Mouse (Mus musculus): ENCODE results near the gene Sltm. TPM values are rescaled to one million over a fixed set of nuclear protein-coding genes. Genes with fewer than 3 reads are reported as not detected.

Gene Sltm
- polyA plus RNA-seq, 1 experiment from 2014 or later = 16.1 TPM

- Histone ChIP-seq H3K36me3 (ENCODE audit: control insufficient read depth, insufficient read depth) (no peaks in the 10 kb centered on the region), H3K9ac (ENCODE audit: low read depth, low read length) (no peak overlapping the region), H3K27me3 (ENCODE audit: control insufficient read depth, insufficient read depth, low read depth, low read length) (no peaks in the 10 kb centered on the region), H3K4me3 (ENCODE audit: low read depth, low read length) (no peak overlapping the region), H3K27ac (ENCODE audit: low read length) (peak overlapping the region; percentile 45; the same call in 1 of the 2 replicates), H3K4me1 (ENCODE audit: control insufficient read depth, low read depth, low read length) (peaks cover 2% of the 10 kb centered on the region; the same call in 1 of the 2 replicates), H3K9me3 (replicated peaks; ENCODE audit: control insufficient read depth, low read length) (no peaks in the 10 kb centered on the region), H3K4me2 (ENCODE audit: low read depth, low read length) (no peak overlapping the region)
- WGBS (ENCODE audit: insufficient replicate concordance) = 55% methylated on average over 4 of the region's 4 CpGs
- peak; percentile 64 for ATAC-seq (ENCODE audit: low read depth)
These were observed 32.5 kb upstream of the Sltm start for GRCm38 (mm10) chr9:70509906-70510525.

- no peak overlapping the region for H3K4me2 ChIP-seq (ENCODE audit: low read depth, low read length)
- peak; percentile 43 for ATAC-seq (ENCODE audit: low read depth)
- H3K4me1 ChIP-seq (ENCODE audit: control insufficient read depth, low read depth, low read length) = peaks cover 2% of the 10 kb centered on the region; the same call in 1 of the 2 replicates
- H3K9ac ChIP-seq (ENCODE audit: low read depth, low read length) = no peak overlapping the region
- H3K9me3 ChIP-seq (replicated peaks; ENCODE audit: control insufficient read depth, low read length) = no peaks in the 10 kb centered on the region
- H3K36me3 ChIP-seq (ENCODE audit: control insufficient read depth, insufficient read depth) = no peaks in the 10 kb centered on the region
- WGBS (ENCODE audit: insufficient replicate concordance) = 42% methylated on average over 10 of the region's 10 CpGs
- H3K27me3 ChIP-seq (ENCODE audit: control insufficient read depth, insufficient read depth, low read depth, low read length) = no peaks in the 10 kb centered on the region
- H3K4me3 ChIP-seq (ENCODE audit: low read depth, low read length) = no peak overlapping the region
- no peak overlapping the region for H3K27ac ChIP-seq (ENCODE audit: low read length)
These were observed 31.5 kb upstream of the Sltm start for GRCm38 (mm10) chr9:70510998-70511583.

- 60% methylated on average over 7 of the region's 7 CpGs for WGBS (ENCODE audit: insufficient replicate concordance)
- no peak for ATAC-seq (ENCODE audit: low read depth)
- Histone ChIP-seq H3K27ac (ENCODE audit: low read length) (no peak overlapping the region), H3K4me3 (ENCODE audit: low read depth, low read length) (no peak overlapping the region), H3K4me1 (ENCODE audit: control insufficient read depth, low read depth, low read length) (peaks cover 2% of the 10 kb centered on the region; the same call in 1 of the 2 replicates), H3K36me3 (ENCODE audit: control insufficient read depth, insufficient read depth) (no peaks in the 10 kb centered on the region), H3K4me2 (ENCODE audit: low read depth, low read length) (no peak overlapping the region), H3K9ac (ENCODE audit: low read depth, low read length) (no peak overlapping the region), H3K27me3 (ENCODE audit: control insufficient read depth, insufficient read depth, low read depth, low read length) (no peaks in the 10 kb centered on the region), H3K9me3 (replicated peaks; ENCODE audit: control insufficient read depth, low read length) (no peaks in the 10 kb centered on the region)
These were observed 30.9 kb upstream of the Sltm start for GRCm38 (mm10) chr9:70511681-70512080.

- Histone ChIP-seq H3K9ac (ENCODE audit: low read depth, low read length) (no peak overlapping the region), H3K4me3 (ENCODE audit: low read depth, low read length) (no peak overlapping the region), H3K9me3 (replicated peaks; ENCODE audit: control insufficient read depth, low read length) (no peaks in the 10 kb centered on the region), H3K4me1 (ENCODE audit: control insufficient read depth, low read depth, low read length) (no peaks in the 10 kb centered on the region), H3K27me3 (ENCODE audit: control insufficient read depth, insufficient read depth, low read depth, low read length) (no peaks in the 10 kb centered on the region), H3K36me3 (ENCODE audit: control insufficient read depth, insufficient read depth) (no peaks in the 10 kb centered on the region), H3K4me2 (ENCODE audit: low read depth, low read length) (no peak overlapping the region), H3K27ac (ENCODE audit: low read length) (no peak overlapping the region)
- 49% methylated on average over 3 of the region's 3 CpGs for WGBS (ENCODE audit: insufficient replicate concordance)
- no peak for ATAC-seq (ENCODE audit: low read depth)
These were observed 21.9 kb upstream of the Sltm start for GRCm38 (mm10) chr9:70520651-70521050.

GRCm38 (mm10) chr9:70523813-70524212 is 18.7 kb upstream of the Sltm start:
- H3K4me1 ChIP-seq (ENCODE audit: control insufficient read depth, low read depth, low read length) = no peaks in the 10 kb centered on the region
- no peak overlapping the region for H3K9ac ChIP-seq (ENCODE audit: low read depth, low read length)
- no peak overlapping the region for H3K4me3 ChIP-seq (ENCODE audit: low read depth, low read length)
- no peaks in the 10 kb centered on the region for H3K27me3 ChIP-seq (ENCODE audit: control insufficient read depth, insufficient read depth, low read depth, low read length)
- no peak overlapping the region for H3K27ac ChIP-seq (ENCODE audit: low read length)
- ATAC-seq (ENCODE audit: low read depth) = no peak
- H3K36me3 ChIP-seq (ENCODE audit: control insufficient read depth, insufficient read depth) = no peaks in the 10 kb centered on the region
- no peaks in the 10 kb centered on the region for H3K9me3 ChIP-seq (replicated peaks; ENCODE audit: control insufficient read depth, low read length)
- 83% methylated on average over 3 of the region's 3 CpGs for WGBS (ENCODE audit: insufficient replicate concordance)
- H3K4me2 ChIP-seq (ENCODE audit: low read depth, low read length) = no peak overlapping the region

GRCm38 (mm10) chr9:70524366-70524765 is 18.2 kb upstream of the Sltm start:
- 49% methylated on average over 7 of the region's 7 CpGs for WGBS (ENCODE audit: insufficient replicate concordance)
- H3K27me3 ChIP-seq (ENCODE audit: control insufficient read depth, insufficient read depth, low read depth, low read length) = no peaks in the 10 kb centered on the region

GRCm38 (mm10) chr9:70533328-70533727 is 9.2 kb upstream of the Sltm start:
- H3K4me3 ChIP-seq (ENCODE audit: low read depth, low read length) = no peak overlapping the region
- no peak for ATAC-seq (ENCODE audit: low read depth)
- 56% methylated on average over 3 of the region's 3 CpGs for WGBS (ENCODE audit: insufficient replicate concordance)
- no peaks in the 10 kb centered on the region for H3K27me3 ChIP-seq (ENCODE audit: control insufficient read depth, insufficient read depth, low read depth, low read length)
- no peaks in the 10 kb centered on the region for H3K9me3 ChIP-seq (replicated peaks; ENCODE audit: control insufficient read depth, low read length)
- no peaks in the 10 kb centered on the region for H3K4me1 ChIP-seq (ENCODE audit: control insufficient read depth, low read depth, low read length)
- H3K4me2 ChIP-seq (ENCODE audit: low read depth, low read length) = no peak overlapping the region
- H3K36me3 ChIP-seq (ENCODE audit: control insufficient read depth, insufficient read depth) = no peaks in the 10 kb centered on the region
- no peak overlapping the region for H3K27ac ChIP-seq (ENCODE audit: low read length)
- no peak overlapping the region for H3K9ac ChIP-seq (ENCODE audit: low read depth, low read length)

More at GRCm38 (mm10) chr9:70524366-70524765, 18.2 kb upstream of the Sltm start:
- H3K4me1 ChIP-seq (ENCODE audit: control insufficient read depth, low read depth, low read length) = no peaks in the 10 kb centered on the region
- no peak overlapping the region for H3K4me2 ChIP-seq (ENCODE audit: low read depth, low read length)
- H3K9ac ChIP-seq (ENCODE audit: low read depth, low read length) = no peak overlapping the region
- H3K4me3 ChIP-seq (ENCODE audit: low read depth, low read length) = no peak overlapping the region
- no peak for ATAC-seq (ENCODE audit: low read depth)
- no peaks in the 10 kb centered on the region for H3K9me3 ChIP-seq (replicated peaks; ENCODE audit: control insufficient read depth, low read length)
- no peaks in the 10 kb centered on the region for H3K36me3 ChIP-seq (ENCODE audit: control insufficient read depth, insufficient read depth)
- H3K27ac ChIP-seq (ENCODE audit: low read length) = no peak overlapping the region

- Histone ChIP-seq H3K27me3 (ENCODE audit: control insufficient read depth, insufficient read depth, low read depth, low read length) (no peaks in the 10 kb centered on the region), H3K4me3 (ENCODE audit: low read depth, low read length) (peak overlapping the region; percentile 94), H3K36me3 (ENCODE audit: control insufficient read depth, insufficient read depth) (no peaks in the 10 kb centered on the region), H3K9ac (ENCODE audit: low read depth, low read length) (no peak overlapping the region; the same call in 1 of the 2 replicates), H3K4me1 (ENCODE audit: control insufficient read depth, low read depth, low read length) (peaks cover 10% of the 10 kb centered on the region), H3K4me2 (ENCODE audit: low read depth, low read length) (peak overlapping the region; percentile 98), H3K27ac (ENCODE audit: low read length) (no peak overlapping the region), H3K9me3 (replicated peaks; ENCODE audit: control insufficient read depth, low read length) (no peaks in the 10 kb centered on the region)
- no peak for ATAC-seq (ENCODE audit: low read depth)
- WGBS (ENCODE audit: insufficient replicate concordance) = 20% methylated on average over 6 of the region's 6 CpGs
These were observed 970 bp upstream of the Sltm start for GRCm38 (mm10) chr9:70541584-70541983.
